Comparison of ENCODE assay signal across 11 mouse cellular contexts in genomic region chr7:98391351-98391936, GRCm38 (mm10). TPM values are rescaled to one million over a fixed set of nuclear protein-coding genes. Genes with fewer than 3 reads are reported as not detected.
DNase-seq lines count a peak whose midpoint lies in the region; ATAC-seq and TF ChIP-seq lines count a peak whose summit lies in the region.
"Had no signal": no experiment of that assay in that cellular context is flagged by ENCODE, and none has a peak within 500 bp of the region (broad histone marks: within the 10 kb centered on the region; RNA-seq: fewer than 3 reads in every experiment).

No protein-coding gene starts in this region.

- DNase-seq in cerebellum, postnatal 10 days, result peak; percentile 78 to 79
- no peak for DNase-seq in cerebellum, adult 9-11 months
- peak; percentile 74 for DNase-seq in hindbrain, postnatal 0 days (ENCODE audit: low spot score)
- no peak for DNase-seq in hindbrain, embryonic 10.5 days (ENCODE audit: low spot score)
- peak; percentile 69 for DNase-seq in midbrain, postnatal 0 days (ENCODE audit: low spot score)
- DNase-seq in skeletal muscle tissue, adult 2 months (ENCODE audit: low read depth, low spot score), result peak; percentile 52
- DNase-seq in cerebellum, postnatal 36 days, result no peak
- DNase-seq: gastrocnemius, postnatal 25 days had no signal

- no peaks in the 10 kb centered on the region for H3K9me3 ChIP-seq in hindbrain, postnatal 0 days (ENCODE audit: low read length)
- no peaks in the 10 kb centered on the region for H3K9me3 ChIP-seq in hindbrain, embryonic 10.5 days
- no peaks in the 10 kb centered on the region for H3K9me3 ChIP-seq in midbrain, postnatal 0 days (ENCODE audit: low read length)
- no peaks in the 10 kb centered on the region for H3K9me3 ChIP-seq in midbrain, embryonic 16.5 days (replicated peaks; ENCODE audit: control insufficient read depth, low read length, poor library complexity, severe bottlenecking)

- H3K9ac ChIP-seq in hindbrain, postnatal 0 days (replicated peaks; ENCODE audit: low read length), result no peak overlapping the region
- no peak overlapping the region for H3K9ac ChIP-seq in midbrain, postnatal 0 days (replicated peaks; ENCODE audit: low read length, poor library complexity, severe bottlenecking)
- no peak overlapping the region for H3K9ac ChIP-seq in midbrain, embryonic 16.5 days (ENCODE audit: low read depth, low read length)

- H3K4me2 ChIP-seq in hindbrain, postnatal 0 days (ENCODE audit: low read depth, low read length), result no peak overlapping the region
- H3K4me2 ChIP-seq in midbrain, postnatal 0 days (ENCODE audit: low read depth, low read length, poor library complexity, severe bottlenecking), result no peak overlapping the region
- H3K4me2 ChIP-seq in midbrain, embryonic 16.5 days (ENCODE audit: low read length), result no peak overlapping the region

- peak; percentile 75 for ATAC-seq in hindbrain, postnatal 0 days
- no peak for ATAC-seq in midbrain, postnatal 0 days (ENCODE audit: low FRiP score)
- ATAC-seq in midbrain, embryonic 16.5 days, result no peak

- no peaks in the 10 kb centered on the region for H3K36me3 ChIP-seq in hindbrain, postnatal 0 days (ENCODE audit: insufficient read depth, low read length)
- no peaks in the 10 kb centered on the region for H3K36me3 ChIP-seq in hindbrain, embryonic 10.5 days
- no peaks in the 10 kb centered on the region for H3K36me3 ChIP-seq in midbrain, postnatal 0 days (ENCODE audit: insufficient read depth, low read length)
- no peaks in the 10 kb centered on the region for H3K36me3 ChIP-seq in midbrain, embryonic 16.5 days (ENCODE audit: control insufficient read depth, insufficient read depth, low read length)

- no peak for TF ChIP-seq CTCF in hindbrain, postnatal 0 days (IDR thresholded peaks at IDR 0.05; ENCODE audit: low read depth)
- TF ChIP-seq CTCF in midbrain, postnatal 0 days (IDR thresholded peaks at IDR 0.05), result no peak

- no peak overlapping the region for H3K4me3 ChIP-seq in hindbrain, postnatal 0 days (ENCODE audit: low read length)
- no peak overlapping the region for H3K4me3 ChIP-seq in hindbrain, embryonic 10.5 days
- no peak overlapping the region for H3K4me3 ChIP-seq in midbrain, postnatal 0 days (ENCODE audit: low read depth, low read length)
- no peak overlapping the region for H3K4me3 ChIP-seq in midbrain, embryonic 16.5 days (ENCODE audit: low read depth, low read length)

- no peaks in the 10 kb centered on the region for H3K27me3 ChIP-seq in hindbrain, postnatal 0 days (ENCODE audit: insufficient read depth, low read length)
- no peaks in the 10 kb centered on the region for H3K27me3 ChIP-seq in hindbrain, embryonic 10.5 days (ENCODE audit: insufficient read depth, poor library complexity, severe bottlenecking)
- H3K27me3 ChIP-seq in midbrain, postnatal 0 days (ENCODE audit: insufficient read depth, low read length), result no peaks in the 10 kb centered on the region
- no peaks in the 10 kb centered on the region for H3K27me3 ChIP-seq in midbrain, embryonic 16.5 days (ENCODE audit: control insufficient read depth, insufficient read depth, low read depth, low read length)

- 48% methylated on average over 7 of the region's 7 CpGs for WGBS in hindbrain, postnatal 0 days
- 93% methylated on average over 7 of the region's 7 CpGs for WGBS in hindbrain, embryonic 10.5 days
- WGBS in midbrain, postnatal 0 days, result 79% methylated on average over 7 of the region's 7 CpGs
- WGBS in midbrain, embryonic 16.5 days, result 78% methylated on average over 7 of the region's 7 CpGs

- H3K27ac ChIP-seq in hindbrain, postnatal 0 days, result no peak overlapping the region
- H3K27ac ChIP-seq in hindbrain, embryonic 10.5 days, result no peak overlapping the region
- no peak overlapping the region for H3K27ac ChIP-seq in midbrain, postnatal 0 days (ENCODE audit: low read depth, low read length)
- no peak overlapping the region for H3K27ac ChIP-seq in midbrain, embryonic 16.5 days (ENCODE audit: low read length)

- H3K4me1 ChIP-seq in hindbrain, postnatal 0 days (ENCODE audit: insufficient read depth, low read length), result no peaks in the 10 kb centered on the region
- no peaks in the 10 kb centered on the region for H3K4me1 ChIP-seq in hindbrain, embryonic 10.5 days (replicated peaks)
- no peaks in the 10 kb centered on the region for H3K4me1 ChIP-seq in midbrain, postnatal 0 days (ENCODE audit: insufficient read depth, low read length)
- H3K4me1 ChIP-seq in midbrain, embryonic 16.5 days (ENCODE audit: control insufficient read depth, insufficient read depth, low read length), result peaks cover 4% of the 10 kb centered on the region; the same call in 1 of the 2 replicates

RNA-seq across cellular contexts. Expression of gene Tsku, which starts 30.3 kb away (rescaled TPM):
- total RNA-seq in hindbrain, postnatal 0 days (2014; rRNA removed), result 37.6 and 48.8 TPM in 2 replicates
- polyA plus RNA-seq in hindbrain, postnatal 0 days (2015; fragmentation: Nextera tagmentation; extraction: Ambion mirVana), result 9.4 and 11.1 TPM in 2 replicates
- polyA plus RNA-seq in hindbrain, embryonic 10.5 days (2016; fragmentation: Nextera tagmentation; extraction: Ambion mirVana), result 8.1 and 10.2 TPM in 2 replicates
- 30.7 and 32.1 TPM in 2 replicates for total RNA-seq in midbrain, postnatal 0 days (2014; rRNA removed)
- 6.1 and 7.0 TPM in 2 replicates for polyA plus RNA-seq in midbrain, postnatal 0 days (2015; fragmentation: Nextera tagmentation; extraction: Ambion mirVana)
- polyA plus RNA-seq in midbrain, embryonic 16.5 days (2015; fragmentation: Nextera tagmentation; extraction: Ambion mirVana), result 7.0 and 8.0 TPM in 2 replicates
- total RNA-seq: common myeloid progenitor, adult 5-6 weeks had no signal

RNA-seq across cellular contexts. Expression of gene Gucy2d, which starts 48.8 kb away (rescaled TPM):
- 0.18 TPM in 1 of 2 replicates, not detected in the other for total RNA-seq in hindbrain, postnatal 0 days (2014; rRNA removed)
- 0.18 and 0.20 TPM in 2 replicates for polyA plus RNA-seq in hindbrain, postnatal 0 days (2015; fragmentation: Nextera tagmentation; extraction: Ambion mirVana)
- polyA plus RNA-seq in hindbrain, embryonic 10.5 days (2016; fragmentation: Nextera tagmentation; extraction: Ambion mirVana), result not detected in 2 replicates
- 0.05 TPM in 1 of 2 replicates, not detected in the other for total RNA-seq in midbrain, postnatal 0 days (2014; rRNA removed)
- 0.05 TPM in 1 of 2 replicates, not detected in the other for polyA plus RNA-seq in midbrain, postnatal 0 days (2015; fragmentation: Nextera tagmentation; extraction: Ambion mirVana)
- polyA plus RNA-seq in midbrain, embryonic 16.5 days (2015; fragmentation: Nextera tagmentation; extraction: Ambion mirVana), result 0.05 TPM in 1 of 2 replicates, not detected in the other
- total RNA-seq: common myeloid progenitor, adult 5-6 weeks; layer of hippocampus, postnatal 10 days had no signal

Comparison
In these comparisons a context has a peak if more than half of its experiments do, and no peak if none do; other contexts are left out.
1. DNase-seq: peak in cerebellum, postnatal 10 days (2 of 2), hindbrain, postnatal 0 days (single experiment), midbrain, postnatal 0 days (single experiment) and skeletal muscle tissue, adult 2 months (single experiment); none in cerebellum, adult 9-11 months (single experiment), hindbrain, embryonic 10.5 days (single experiment) and cerebellum, postnatal 36 days (0 of 2).